ENCODE assay signal across 16 mouse cellular contexts in genomic region chr9:121496102-121496501, GRCm38 (mm10). TPM values are rescaled to one million over a fixed set of nuclear protein-coding genes. Genes with fewer than 3 reads are reported as not detected.
A peak's percentile ranks its signal among the peaks of the same experiment; 100 is the strongest.
DNase-seq lines count a peak whose midpoint lies in the region; ATAC-seq lines count a peak whose summit lies in the region.
"Had no signal": no experiment of that assay in that cellular context is flagged by ENCODE, and none has a peak within 500 bp of the region (broad histone marks: within the 10 kb centered on the region; RNA-seq: fewer than 3 reads in every experiment).

No protein-coding gene starts in this region.

- DNase-seq in left cerebral cortex, adult 18-20 months (ENCODE audit: low spot score in 2 of 2), result peak; percentile 46 to 54
- no peak for DNase-seq in left cerebral cortex, postnatal 10 days (ENCODE audit: extremely low spot score in 1 of 2, low spot score in 2 of 2)
- DNase-seq in brain, adult 2 months (ENCODE audit: low read depth, low spot score), result peak; percentile 73
- peak; percentile 58 to 78 for DNase-seq in left cerebral cortex, postnatal 25 days (ENCODE audit: low spot score in 2 of 2)
- DNase-seq in kidney, postnatal 14 days, result no peak
- DNase-seq: cerebellum, adult 9-11 months; thymus, postnatal 14 days had no signal

- ATAC-seq in heart, embryonic 13.5 days (ENCODE audit: extremely low read depth, insufficient number of reproducible peaks, low FRiP score, low TSS enrichment), result no peak
- no peak for ATAC-seq in heart, embryonic 11.5 days (replicated peaks; ENCODE audit: insufficient number of reproducible peaks, low FRiP score, low TSS enrichment)
- ATAC-seq: activated CD4-positive, CD25-positive, alpha-beta regulatory T cell, adult 4 months; Patski had no signal

- H3K9me3 ChIP-seq in heart, embryonic 13.5 days, result no peaks in the 10 kb centered on the region
- no peaks in the 10 kb centered on the region for H3K9me3 ChIP-seq in heart, embryonic 11.5 days (replicated peaks; ENCODE audit: control insufficient read depth, low read length)
- H3K9me3 ChIP-seq: embryonic facial prominence, embryonic 15.5 days; forebrain, embryonic 10.5 days; midbrain, embryonic 10.5 days had no signal

- no peak overlapping the region for H3K9ac ChIP-seq in heart, embryonic 13.5 days
- no peak overlapping the region for H3K9ac ChIP-seq in heart, embryonic 11.5 days (ENCODE audit: low read depth, low read length)
- H3K9ac ChIP-seq: embryonic facial prominence, embryonic 15.5 days; lung, embryonic 14.5 days had no signal

- H3K4me3 ChIP-seq in heart, embryonic 13.5 days, result no peak overlapping the region
- H3K4me3 ChIP-seq in heart, embryonic 11.5 days (ENCODE audit: low read depth, low read length), result no peak overlapping the region
- H3K4me3 ChIP-seq: embryonic facial prominence, embryonic 15.5 days; myocyte had no signal

- peaks cover 70% of the 10 kb centered on the region for H3K27me3 ChIP-seq in heart, embryonic 13.5 days (replicated peaks)
- H3K27me3 ChIP-seq in heart, embryonic 11.5 days (ENCODE audit: control insufficient read depth, insufficient read depth, low read length), result peaks cover 55% of the 10 kb centered on the region

- peaks cover 20% of the 10 kb centered on the region for H3K4me1 ChIP-seq in heart, embryonic 13.5 days
- peaks cover 11% of the 10 kb centered on the region for H3K4me1 ChIP-seq in heart, embryonic 11.5 days (ENCODE audit: control insufficient read depth, insufficient read depth, low read length)

- H3K4me2 ChIP-seq in heart, embryonic 13.5 days, result peak overlapping the region; percentile 46; the same call in 1 of the 2 replicates
- no peak overlapping the region; the same call in 1 of the 2 replicates for H3K4me2 ChIP-seq in heart, embryonic 11.5 days
- H3K4me2 ChIP-seq: embryonic facial prominence, embryonic 15.5 days had no signal

- WGBS in heart, embryonic 13.5 days, result 21% methylated on average over 10 of the region's 10 CpGs
- 28% methylated on average over 10 of the region's 10 CpGs for WGBS in heart, embryonic 11.5 days (ENCODE audit: insufficient replicate concordance)

- intact Hi-C loops in left cerebral cortex, postnatal 10 days (cut with DNase I), result loop anchor here (5.0 kb wide), 1 partner anchor 106 kb away; no protein-coding TSS in a partner anchor
- intact Hi-C loops in left cerebral cortex, postnatal 25 days (cut with DNase I), result no loop called here

- H3K36me3 ChIP-seq in heart, embryonic 13.5 days, result no peaks in the 10 kb centered on the region
- no peaks in the 10 kb centered on the region for H3K36me3 ChIP-seq in heart, embryonic 11.5 days (ENCODE audit: control insufficient read depth, insufficient read depth, low read length)
- H3K36me3 ChIP-seq: embryonic facial prominence, embryonic 15.5 days; forebrain, embryonic 10.5 days; midbrain, embryonic 10.5 days had no signal

- H3K27ac ChIP-seq in heart, embryonic 13.5 days (replicated peaks), result no peak overlapping the region
- no peak overlapping the region for H3K27ac ChIP-seq in heart, embryonic 11.5 days (ENCODE audit: low read depth, low read length)
- H3K27ac ChIP-seq: embryonic facial prominence, embryonic 15.5 days; forebrain, embryonic 10.5 days; midbrain, embryonic 10.5 days had no signal

RNA-seq across cellular contexts. Expression of gene Cck, which starts 0.6 kb away (rescaled TPM):
- 0.62 and 0.75 TPM in 2 replicates for polyA plus RNA-seq in heart, embryonic 13.5 days (2015; fragmentation: Nextera tagmentation; extraction: Ambion mirVana)
- polyA plus RNA-seq in heart, embryonic 11.5 days (2014; fragmentation: Nextera tagmentation; extraction: Ambion mirVana), result 3.4 TPM in 2 replicates
- total RNA-seq in left cerebral cortex, adult 18-20 months (2021), result 100 to 1,000 TPM; 710 to 834 TPM
- total RNA-seq in left cerebral cortex, postnatal 10 days (2021), result 100 to 1,000 TPM; 377 to 421 TPM
- 100 to 1,000 TPM; 670 to 812 TPM for total RNA-seq in left cerebral cortex, postnatal 25 days (2021)
- polyA plus RNA-seq: activated CD4-positive, CD25-positive, alpha-beta regulatory T cell, adult 4 months; lung, embryonic 14.5 days; Patski had no signal

Comparison
In these comparisons a context has a peak if more than half of its experiments do, and no peak if none do; other contexts are left out.
1. DNase-seq: peak in left cerebral cortex, adult 18-20 months (2 of 2), brain, adult 2 months (single experiment) and left cerebral cortex, postnatal 25 days (2 of 2); none in left cerebral cortex, postnatal 10 days (0 of 2) and kidney, postnatal 14 days (single experiment).